Mouse (Mus musculus): Measurements from ENCODE around the gene Pfkm. TPM values are rescaled to one million over a fixed set of nuclear protein-coding genes. Genes with fewer than 3 reads are reported as not detected.

Pfkm gene
- polyA plus RNA-seq, 1 experiment from 2014 or later: 31.7 TPM

- WGBS: 48% methylated on average over 1 of the region's 1 CpGs
- Histone ChIP-seq H3K4me3 (ENCODE audit: low read length) (no peak overlapping the region), H3K4me2 (ENCODE audit: low read depth, low read length) (no peak overlapping the region)
Observed at GRCm38 (mm10) chr15:98157253-98157652, 64.9 kb downstream of the Pfkm start.

GRCm38 (mm10) chr15:98161026-98161805 is 68.8 kb downstream of the Pfkm start:
- Histone ChIP-seq H3K27me3 (replicated peaks; ENCODE audit: control insufficient read depth, insufficient read depth, low read length) (peaks cover 9% of the 10 kb centered on the region), H3K4me3 (ENCODE audit: low read length) (no peak overlapping the region), H3K9me3 (ENCODE audit: control insufficient read depth, low read length) (no peaks in the 10 kb centered on the region), H3K27ac (ENCODE audit: low read length) (no peak overlapping the region), H3K4me2 (ENCODE audit: low read depth, low read length) (no peak overlapping the region), H3K9ac (ENCODE audit: low read depth, low read length) (no peak overlapping the region), H3K36me3 (ENCODE audit: control insufficient read depth, insufficient read depth, low read length) (no peaks in the 10 kb centered on the region), H3K4me1 (ENCODE audit: control insufficient read depth, insufficient read depth, low read length) (no peaks in the 10 kb centered on the region)
- 75% methylated on average over 19 of the region's 19 CpGs for WGBS
- no peak for ATAC-seq

More at GRCm38 (mm10) chr15:98157253-98157652, 64.9 kb downstream of the Pfkm start:
- no peaks in the 10 kb centered on the region for H3K9me3 ChIP-seq (ENCODE audit: control insufficient read depth, low read length)
- no peak for ATAC-seq
- H3K27me3 ChIP-seq (replicated peaks; ENCODE audit: control insufficient read depth, insufficient read depth, low read length): no peaks in the 10 kb centered on the region
- H3K4me1 ChIP-seq (ENCODE audit: control insufficient read depth, insufficient read depth, low read length): no peaks in the 10 kb centered on the region
- no peak overlapping the region for H3K9ac ChIP-seq (ENCODE audit: low read depth, low read length)
- no peak overlapping the region for H3K27ac ChIP-seq (ENCODE audit: low read length)
- H3K36me3 ChIP-seq (ENCODE audit: control insufficient read depth, insufficient read depth, low read length): no peaks in the 10 kb centered on the region

- Histone ChIP-seq H3K4me2 (ENCODE audit: low read depth, low read length) (no peak overlapping the region), H3K36me3 (ENCODE audit: control insufficient read depth, insufficient read depth, low read length) (no peaks in the 10 kb centered on the region), H3K4me3 (ENCODE audit: low read length) (no peak overlapping the region), H3K27me3 (replicated peaks; ENCODE audit: control insufficient read depth, insufficient read depth, low read length) (peaks cover 20% of the 10 kb centered on the region), H3K27ac (ENCODE audit: low read length) (no peak overlapping the region), H3K9me3 (ENCODE audit: control insufficient read depth, low read length) (no peaks in the 10 kb centered on the region), H3K4me1 (ENCODE audit: control insufficient read depth, insufficient read depth, low read length) (peaks cover 3% of the 10 kb centered on the region; the same call in 1 of the 2 replicates), H3K9ac (ENCODE audit: low read depth, low read length) (no peak overlapping the region)
- ATAC-seq: no peak
- 58% methylated on average over 4 of the region's 4 CpGs for WGBS
Observed at GRCm38 (mm10) chr15:98162561-98162960, 70.2 kb downstream of the Pfkm start.

GRCm38 (mm10) chr15:98165525-98165924 is 73.1 kb downstream of the Pfkm start, which contains the start of gene Asb8:
Gene Asb8, minus strand, starts transcription at chr15:98165625.
- Histone ChIP-seq H3K27me3 (replicated peaks; ENCODE audit: control insufficient read depth, insufficient read depth, low read length) (peaks cover 49% of the 10 kb centered on the region), H3K27ac (ENCODE audit: low read length) (no peak within 1 kb of the TSS), H3K4me3 (ENCODE audit: low read length) (no peak within 1 kb of the TSS), H3K36me3 (ENCODE audit: control insufficient read depth, insufficient read depth, low read length) (no peaks in the 10 kb centered on the region), H3K9me3 (ENCODE audit: control insufficient read depth, low read length) (no peaks in the 10 kb centered on the region), H3K9ac (ENCODE audit: low read depth, low read length) (no peak within 1 kb of the TSS), H3K4me1 (ENCODE audit: control insufficient read depth, insufficient read depth, low read length) (peaks cover 9% of the 10 kb centered on the region), H3K4me2 (ENCODE audit: low read depth, low read length) (no peak within 1 kb of the TSS)
- 81% methylated on average over 5 of the region's 5 CpGs for WGBS
- ATAC-seq: no peak

- Histone ChIP-seq H3K9me3 (ENCODE audit: control insufficient read depth, low read length) (no peaks in the 10 kb centered on the region), H3K36me3 (ENCODE audit: control insufficient read depth, insufficient read depth, low read length) (no peaks in the 10 kb centered on the region), H3K4me3 (ENCODE audit: low read length) (peak within 1 kb of the TSS; percentile 40), H3K27me3 (replicated peaks; ENCODE audit: control insufficient read depth, insufficient read depth, low read length) (peaks cover 59% of the 10 kb centered on the region), H3K9ac (ENCODE audit: low read depth, low read length) (no peak within 1 kb of the TSS), H3K27ac (ENCODE audit: low read length) (no peak within 1 kb of the TSS), H3K4me2 (ENCODE audit: low read depth, low read length) (peak within 1 kb of the TSS; percentile 57), H3K4me1 (ENCODE audit: control insufficient read depth, insufficient read depth, low read length) (peaks cover 9% of the 10 kb centered on the region)
- ATAC-seq: peak; percentile 16; the same call in 1 of the 2 replicates
- 4% methylated on average over 18 of the region's 18 CpGs for WGBS
Observed at GRCm38 (mm10) chr15:98166963-98167644, 74.7 kb downstream of the Pfkm start, which contains the start of gene Ccdc184. Gene Ccdc184, plus strand, starts transcription at chr15:98167158.

- peak; percentile 67 for ATAC-seq
- peaks cover 59% of the 10 kb centered on the region for H3K27me3 ChIP-seq (replicated peaks; ENCODE audit: control insufficient read depth, insufficient read depth, low read length)
- H3K4me2 ChIP-seq (ENCODE audit: low read depth, low read length): peak overlapping the region; percentile 57
- H3K27ac ChIP-seq (ENCODE audit: low read length): no peak overlapping the region
- peaks cover 9% of the 10 kb centered on the region for H3K4me1 ChIP-seq (ENCODE audit: control insufficient read depth, insufficient read depth, low read length)
- H3K4me3 ChIP-seq (ENCODE audit: low read length): peak overlapping the region; percentile 40
- H3K36me3 ChIP-seq (ENCODE audit: control insufficient read depth, insufficient read depth, low read length): no peaks in the 10 kb centered on the region
- H3K9me3 ChIP-seq (ENCODE audit: control insufficient read depth, low read length): no peaks in the 10 kb centered on the region
- no peak overlapping the region for H3K9ac ChIP-seq (ENCODE audit: low read depth, low read length)
- 2% methylated on average over 69 of the region's 69 CpGs for WGBS
Observed at GRCm38 (mm10) chr15:98167645-98168621, 75.5 kb downstream of the Pfkm start.

- no peaks in the 10 kb centered on the region for H3K36me3 ChIP-seq (ENCODE audit: control insufficient read depth, insufficient read depth, low read length)
- no peak; the same call in 1 of the 2 replicates for ATAC-seq
- H3K4me2 ChIP-seq (ENCODE audit: low read depth, low read length): no peak overlapping the region
- peaks cover 59% of the 10 kb centered on the region for H3K27me3 ChIP-seq (replicated peaks; ENCODE audit: control insufficient read depth, insufficient read depth, low read length)
- WGBS: 7% methylated on average over 19 of the region's 19 CpGs
- peaks cover 9% of the 10 kb centered on the region for H3K4me1 ChIP-seq (ENCODE audit: control insufficient read depth, insufficient read depth, low read length)
- no peak overlapping the region for H3K27ac ChIP-seq (ENCODE audit: low read length)
- no peak overlapping the region for H3K9ac ChIP-seq (ENCODE audit: low read depth, low read length)
- H3K4me3 ChIP-seq (ENCODE audit: low read length): peak overlapping the region; percentile 40; the same call in 1 of the 2 replicates
- no peaks in the 10 kb centered on the region for H3K9me3 ChIP-seq (ENCODE audit: control insufficient read depth, low read length)
Observed at GRCm38 (mm10) chr15:98168622-98169004, 76.2 kb downstream of the Pfkm start.

- no peaks in the 10 kb centered on the region for H3K36me3 ChIP-seq (ENCODE audit: control insufficient read depth, insufficient read depth, low read length)
- peaks cover 57% of the 10 kb centered on the region for H3K27me3 ChIP-seq (replicated peaks; ENCODE audit: control insufficient read depth, insufficient read depth, low read length)
- H3K9ac ChIP-seq (ENCODE audit: low read depth, low read length): no peak overlapping the region
- no peak overlapping the region for H3K4me2 ChIP-seq (ENCODE audit: low read depth, low read length)
- peaks cover 9% of the 10 kb centered on the region for H3K4me1 ChIP-seq (ENCODE audit: control insufficient read depth, insufficient read depth, low read length)
- H3K9me3 ChIP-seq (ENCODE audit: control insufficient read depth, low read length): no peaks in the 10 kb centered on the region
- H3K4me3 ChIP-seq (ENCODE audit: low read length): no peak overlapping the region
- H3K27ac ChIP-seq (ENCODE audit: low read length): no peak overlapping the region
- ATAC-seq: no peak
- WGBS: 36% methylated on average over 7 of the region's 7 CpGs
Observed at GRCm38 (mm10) chr15:98170365-98170764, 78.0 kb downstream of the Pfkm start.
